ENCODE assay signal across 8 mouse cellular contexts in genomic region chr5:73256352-73257065, GRCm38 (mm10). TPM values are rescaled to one million over a fixed set of nuclear protein-coding genes. Genes with fewer than 3 reads are reported as not detected.
A peak's percentile ranks its signal among the peaks of the same experiment; 100 is the strongest.
DNase-seq lines count a peak whose midpoint lies in the region; ATAC-seq lines count a peak whose summit lies in the region.

Gene Fryl (minus strand): TSS chr5:73256619.

- peak within 1 kb of the TSS; percentile 96 for H3K27ac ChIP-seq in hindbrain, embryonic 12.5 days

- peak; percentile 99 for ATAC-seq in hindbrain, embryonic 12.5 days (ENCODE audit: low FRiP score)

- no peaks in the 10 kb centered on the region for H3K9me3 ChIP-seq in hindbrain, embryonic 12.5 days (replicated peaks)

- H3K4me2 ChIP-seq in hindbrain, embryonic 12.5 days (replicated peaks), result peak within 1 kb of the TSS; percentile 75

- peaks cover 11% of the 10 kb centered on the region for H3K4me1 ChIP-seq in hindbrain, embryonic 12.5 days

- WGBS in hindbrain, embryonic 12.5 days, result under 1% methylated on average over 42 of the region's 44 CpGs

- H3K36me3 ChIP-seq in hindbrain, embryonic 12.5 days, result no peaks in the 10 kb centered on the region

- peak within 1 kb of the TSS; percentile 95 for H3K4me3 ChIP-seq in hindbrain, embryonic 12.5 days

- H3K9ac ChIP-seq in hindbrain, embryonic 12.5 days, result peak within 1 kb of the TSS; percentile 88

- no peaks in the 10 kb centered on the region for H3K27me3 ChIP-seq in hindbrain, embryonic 12.5 days

- peak; percentile 99 for DNase-seq in NIH3T3 (ENCODE audit: low read depth)
- DNase-seq in cerebellum, postnatal 10 days, result peak; percentile 100
- peak; percentile 91 to 96 for DNase-seq in frontal cortex, postnatal 10 days (ENCODE audit: low spot score in 2 of 2)
- peak; percentile 84 to 97 for DNase-seq in layer of hippocampus, postnatal 14 days (ENCODE audit: low spot score in 2 of 2)
- peak; percentile 96 for DNase-seq in lung, postnatal 14 days
- peak; percentile 92 for DNase-seq in retina, adult 2 months (ENCODE audit: low read depth, low spot score)
- DNase-seq in thymus, postnatal 36 days, result peak; percentile 93 to 95

RNA-seq across cellular contexts. Expression of gene Fryl, which starts in this region (rescaled TPM):
- 47.4 and 47.9 TPM in 2 replicates for polyA plus RNA-seq in hindbrain, embryonic 12.5 days (2016; fragmentation: Nextera tagmentation; extraction: Ambion mirVana)
- 10 to 100 TPM; 68.4 to 72.2 TPM for total RNA-seq in layer of hippocampus, postnatal 14 days (2021)

Comparison
In these comparisons a context has a peak if more than half of its experiments do, and no peak if none do; other contexts are left out.
1. Peak in every context shown above with its lines: DNase-seq, ATAC-seq, H3K4me3 ChIP-seq and H3K27ac ChIP-seq.